Mouse (Mus musculus) forebrain, postnatal 0 days (tissue): ENCODE measurements around the gene C1ql1. TPM values are rescaled to one million over a fixed set of nuclear protein-coding genes. Genes with fewer than 3 reads are reported as not detected.

Experiments
- ATAC-seq: fragments of 200-750 bp; cut with Nextera tagmentation; 2 replicates; pipeline ENCODE4 v1.8.0; 2017; ENCODE audit warnings: mild to moderate bottlenecking, moderate library complexity
- DNase-seq: peaks from one replicate; pipeline ENCODE4 v3.0.0-alpha.2; 2015
- H3K27ac ChIP-seq: fragments of 300-500 bp; sonication (generic); 2 replicates; pipeline ENCODE4 v1.5.1; 2014; ENCODE audit warnings: low read depth, mild to moderate bottlenecking, antibody characterized with exemption, low read length, moderate library complexity, mixed read lengths
- H3K27me3 ChIP-seq: fragments of 300-500 bp; sonication (generic); 2 replicates; pipeline ENCODE4 v1.6.1; 2014; ENCODE audit warnings: mild to moderate bottlenecking, low read length, mixed read lengths; ENCODE audit not compliant: insufficient read depth
- H3K36me3 ChIP-seq: fragments of 300-500 bp; sonication (generic); 2 replicates; pipeline ENCODE4 v1.6.1; 2014; ENCODE audit warnings: mild to moderate bottlenecking, moderate library complexity; ENCODE audit not compliant: insufficient read depth
- H3K4me1 ChIP-seq: fragments of 300-500 bp; sonication (generic); 2 replicates; pipeline ENCODE4 v1.6.1; 2014; ENCODE audit warnings: antibody characterized with exemption; ENCODE audit not compliant: insufficient read depth
- H3K4me2 ChIP-seq: fragments of 300-500 bp; sonication (generic); 2 replicates; pipeline ENCODE4 v1.6.1; 2014; ENCODE audit warnings: low read depth, mild to moderate bottlenecking, moderate library complexity
- H3K4me3 ChIP-seq: fragments of 300-500 bp; sonication (generic); 2 replicates; pipeline ENCODE4 v1.5.1; 2014; ENCODE audit warnings: low read depth, low read length, mixed read lengths
- H3K9ac ChIP-seq: fragments of 300-500 bp; sonication (generic); 2 replicates; pipeline ENCODE4 v1.6.1; 2014; ENCODE audit warnings: mild to moderate bottlenecking
- H3K9me3 ChIP-seq: fragments of 300-500 bp; sonication (generic); 2 replicates; pipeline ENCODE4 v1.6.1; 2016; ENCODE audit warnings: low read length
- CTCF ChIP-seq: sonication (generic); IDR thresholded peaks from 2 replicates; pipeline ENCODE4 v1.5.1; 2016; ENCODE audit warnings: antibody characterized with exemption, control low read depth, low read depth
- WGBS: fragments of 180-500 bp; shearing (Covaris S2); extraction: QIAGEN DNeasy Blood & Tissue Kit; methylation state at CpG from one replicate; pipeline ENCODE4 v1.1.7; 2014; 5-methylcytosine and 5-hydroxymethylcytosine counted together
- polyA plus RNA-seq: library from polyadenylated mRNA; unstranded; fragments of >200 nt; fragmentation: Nextera tagmentation; extraction: Ambion mirVana; gene quantifications from 2 replicates; pipeline ENCODE4 v1.2.1, GENCODE M21; 2015
- total RNA-seq: library from RNA; depleted of rRNA; stranded (reverse); fragments of >200 nt; gene quantifications from 2 replicates; pipeline ENCODE4 v1.2.3, GENCODE M21; 2014

Gene C1ql1
- total and polyA plus RNA-seq, 2 experiments from 2014 or later: 5.4 to 11.8 TPM

DNA sequence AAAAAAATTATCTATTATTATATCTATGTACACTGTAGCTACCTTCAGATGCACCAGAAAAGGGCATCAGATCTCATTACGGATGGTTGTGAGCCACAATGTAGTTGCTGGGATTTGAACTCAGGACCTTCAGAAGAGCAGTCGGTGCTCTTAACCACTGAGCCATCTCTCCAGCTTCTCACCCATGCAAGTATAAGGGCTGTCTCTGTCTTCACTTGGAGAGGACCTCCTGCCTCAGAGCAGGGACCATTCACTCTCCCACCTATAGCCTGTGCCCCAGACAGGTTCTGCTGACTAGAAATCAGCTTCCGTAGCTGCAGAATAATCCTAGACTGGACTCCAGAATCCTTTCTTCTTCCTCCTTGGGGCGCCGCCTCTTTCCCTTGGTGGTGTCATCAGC is 44.4 kb downstream of the C1ql1 start:
- no peaks in the 10 kb centered on the region for H3K36me3 ChIP-seq
- no peak for TF ChIP-seq CTCF

GRCm38 (mm10) chr11:102901199-102901598 is 45.3 kb downstream of the C1ql1 start:
- DNase-seq: no peak
- TF ChIP-seq CTCF: no peak
- no peak overlapping the region for H3K27ac ChIP-seq

More for the DNA sequence above, 44.4 kb downstream of the C1ql1 start:
- H3K9me3 ChIP-seq: no peaks in the 10 kb centered on the region
- no peaks in the 10 kb centered on the region for H3K27me3 ChIP-seq
- 76% methylated on average over 5 of the region's 5 CpGs for WGBS
- DNase-seq (no peak), ATAC-seq (no peak)
- no peak overlapping the region for H3K4me2 ChIP-seq
- H3K9ac ChIP-seq: no peak overlapping the region
- H3K4me3 ChIP-seq: no peak overlapping the region
- H3K27ac ChIP-seq: no peak overlapping the region
- no peaks in the 10 kb centered on the region for H3K4me1 ChIP-seq

GRCm38 (mm10) chr11:102900763-102901162 is 45.7 kb downstream of the C1ql1 start, which contains the start of gene Gfap:
Gfap (minus strand) TSS chr11:102900912.
- TF ChIP-seq CTCF: peak; percentile 97
- H3K4me3 ChIP-seq: no peak within 1 kb of the TSS
- H3K4me1 ChIP-seq: no peaks in the 10 kb centered on the region
- DNase-seq: peak; percentile 91
- H3K36me3 ChIP-seq: no peaks in the 10 kb centered on the region
- H3K27me3 ChIP-seq: no peaks in the 10 kb centered on the region
- H3K27ac ChIP-seq: no peak within 1 kb of the TSS
- no peak within 1 kb of the TSS for H3K9ac ChIP-seq
- 16% methylated on average over 7 of the region's 7 CpGs for WGBS
- no peak within 1 kb of the TSS for H3K4me2 ChIP-seq
- ATAC-seq: peak; percentile 56; the same call in 1 of the 2 replicates
- no peaks in the 10 kb centered on the region for H3K9me3 ChIP-seq

More at GRCm38 (mm10) chr11:102901199-102901598, 45.3 kb downstream of the C1ql1 start:
- Histone ChIP-seq H3K4me2 (no peak overlapping the region), H3K4me1 (no peaks in the 10 kb centered on the region), H3K36me3 (no peaks in the 10 kb centered on the region), H3K9me3 (no peaks in the 10 kb centered on the region), H3K27me3 (no peaks in the 10 kb centered on the region), H3K4me3 (no peak overlapping the region), H3K9ac (no peak overlapping the region)
- no peak for ATAC-seq
- WGBS: 44% methylated on average over 4 of the region's 4 CpGs

DNA sequence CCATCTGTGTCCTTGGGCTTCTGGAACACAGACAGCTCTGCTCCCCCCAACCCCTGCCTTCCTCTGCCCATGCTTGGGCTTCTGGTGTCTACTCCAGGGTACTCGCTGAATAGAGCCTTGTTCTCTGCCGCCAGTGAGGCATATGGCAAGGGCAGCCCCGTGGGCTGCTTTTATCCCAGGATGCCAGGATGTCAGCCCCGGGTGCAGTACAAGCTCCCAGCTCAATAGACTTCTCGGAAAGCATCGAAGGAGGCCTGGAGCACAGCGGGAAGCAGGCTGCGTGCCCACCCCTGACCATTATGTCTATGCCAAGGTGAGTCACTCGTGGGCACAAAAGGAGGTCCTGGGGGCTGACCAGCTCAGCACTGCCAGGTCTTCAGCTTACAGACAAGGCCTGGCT is 48.1 kb downstream of the C1ql1 start:
- TF ChIP-seq CTCF: no peak
- H3K36me3 ChIP-seq: no peaks in the 10 kb centered on the region
- peak; percentile 91 for ATAC-seq
- no peak overlapping the region for H3K4me3 ChIP-seq
- WGBS: 39% methylated on average over 9 of the region's 9 CpGs
- peak overlapping the region; percentile 51; the same call in 1 of the 2 replicates for H3K27ac ChIP-seq
- H3K9ac ChIP-seq: no peak overlapping the region
- H3K4me2 ChIP-seq: no peak overlapping the region
- no peaks in the 10 kb centered on the region for H3K4me1 ChIP-seq
- no peaks in the 10 kb centered on the region for H3K9me3 ChIP-seq
- H3K27me3 ChIP-seq: peaks cover 6% of the 10 kb centered on the region
- peak; percentile 69 for DNase-seq

GRCm38 (mm10) chr11:102896641-102897040 is 49.8 kb downstream of the C1ql1 start:
- no peak for DNase-seq
- Histone ChIP-seq H3K27me3 (peaks cover 9% of the 10 kb centered on the region), H3K27ac (no peak overlapping the region), H3K36me3 (no peaks in the 10 kb centered on the region), H3K4me2 (peak overlapping the region; percentile 10; the same call in 1 of the 2 replicates), H3K9me3 (no peaks in the 10 kb centered on the region), H3K4me1 (no peaks in the 10 kb centered on the region), H3K9ac (no peak overlapping the region), H3K4me3 (no peak overlapping the region)
- no peak for TF ChIP-seq CTCF
- WGBS: 75% methylated on average over 20 of the region's 20 CpGs
- ATAC-seq: no peak

- H3K4me2 ChIP-seq: no peak overlapping the region
Observed at GRCm38 (mm10) chr11:102895779-102896178, 50.7 kb downstream of the C1ql1 start.

GRCm38 (mm10) chr11:102894716-102895115 is 51.8 kb downstream of the C1ql1 start:
- no peak for ATAC-seq
- Histone ChIP-seq H3K27ac (no peak overlapping the region), H3K36me3 (no peaks in the 10 kb centered on the region), H3K9ac (no peak overlapping the region), H3K9me3 (no peaks in the 10 kb centered on the region), H3K4me3 (no peak overlapping the region), H3K4me1 (no peaks in the 10 kb centered on the region), H3K4me2 (no peak overlapping the region), H3K27me3 (peaks cover 9% of the 10 kb centered on the region)
- no peak for TF ChIP-seq CTCF
- no peak for DNase-seq
- 89% methylated on average over 4 of the region's 4 CpGs for WGBS

More at GRCm38 (mm10) chr11:102895779-102896178, 50.7 kb downstream of the C1ql1 start:
- ATAC-seq (no peak), DNase-seq (no peak)
- 88% methylated on average over 9 of the region's 9 CpGs for WGBS
- Histone ChIP-seq H3K4me3 (no peak overlapping the region), H3K9ac (no peak overlapping the region), H3K27ac (no peak overlapping the region), H3K4me1 (no peaks in the 10 kb centered on the region), H3K9me3 (no peaks in the 10 kb centered on the region), H3K27me3 (peaks cover 9% of the 10 kb centered on the region), H3K36me3 (no peaks in the 10 kb centered on the region)
- no peak for TF ChIP-seq CTCF
